Mouse (Mus musculus): ENCODE results near the gene Pigg.

DNA sequence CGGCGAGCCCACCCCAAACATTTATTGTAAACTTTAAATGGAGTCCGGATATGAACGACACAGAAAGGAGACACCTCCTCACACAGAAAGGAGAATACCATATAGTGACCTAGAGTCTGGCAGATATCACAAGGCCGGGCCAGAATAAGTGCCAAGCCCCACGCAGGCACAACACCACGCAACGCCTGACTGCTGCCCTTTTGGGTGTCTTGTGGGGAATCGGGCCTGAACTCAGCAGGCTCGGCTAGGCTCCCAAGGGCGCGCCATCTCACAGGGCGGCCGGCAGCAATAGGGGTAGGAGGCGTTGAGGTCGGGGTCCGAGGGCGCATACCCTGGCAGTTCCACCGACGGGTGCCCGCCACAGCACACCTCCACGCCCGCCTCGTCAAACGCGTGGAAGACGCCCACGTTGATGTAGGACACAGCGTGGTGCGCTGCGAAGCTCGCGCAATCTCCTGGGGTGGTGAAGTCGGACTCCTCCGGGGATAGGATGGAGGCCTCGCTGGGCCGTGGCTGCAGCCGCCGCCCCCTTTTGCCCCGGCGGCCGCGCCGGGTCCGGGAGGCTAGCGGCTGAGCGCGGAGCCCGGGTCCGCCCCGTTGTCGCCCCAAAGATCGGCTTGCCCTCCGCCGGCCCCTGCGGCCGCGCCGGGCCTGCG lies 54.0 kb downstream of the Pigg start:
- TF ChIP-seq EP300 (IDR thresholded peaks at IDR 0.05; ENCODE audit: low read depth) (no peak), CTCF (IDR thresholded peaks at IDR 0.05; ENCODE audit: low read depth) (no peak)
